Mouse (Mus musculus) G1E (cell line): ENCODE data around the gene Gp5.

Source experiments
- CTCF ChIP-seq: IDR thresholded peaks from 2 replicates; pipeline ENCODE4 v1.5.1; 2012; ENCODE audit warnings: low read depth, low read length, inconsistent platforms, mixed read lengths
- GATA1 ChIP-seq: IDR thresholded peaks from 2 replicates; pipeline ENCODE4 v1.6.1; 2012; ENCODE audit warnings: borderline replicate concordance, low read length, inconsistent platforms, mixed read lengths
- GATA2 ChIP-seq: IDR thresholded peaks from 2 replicates; pipeline ENCODE4 v1.6.1; 2012; ENCODE audit warnings: low read depth, low read length, inconsistent platforms, borderline replicate concordance
- POLR2AphosphoS5 ChIP-seq: IDR thresholded peaks from 2 replicates; pipeline ENCODE4 v1.6.1; 2012; ENCODE audit warnings: low read depth, low read length, inconsistent platforms; ENCODE audit not compliant: insufficient replicate concordance
- TAL1 ChIP-seq: conservative IDR thresholded peaks from 2 replicates; pipeline ENCODE4 v1.6.1; 2012; ENCODE audit warnings: low read depth, low read length, inconsistent platforms, mixed read lengths

DNA sequence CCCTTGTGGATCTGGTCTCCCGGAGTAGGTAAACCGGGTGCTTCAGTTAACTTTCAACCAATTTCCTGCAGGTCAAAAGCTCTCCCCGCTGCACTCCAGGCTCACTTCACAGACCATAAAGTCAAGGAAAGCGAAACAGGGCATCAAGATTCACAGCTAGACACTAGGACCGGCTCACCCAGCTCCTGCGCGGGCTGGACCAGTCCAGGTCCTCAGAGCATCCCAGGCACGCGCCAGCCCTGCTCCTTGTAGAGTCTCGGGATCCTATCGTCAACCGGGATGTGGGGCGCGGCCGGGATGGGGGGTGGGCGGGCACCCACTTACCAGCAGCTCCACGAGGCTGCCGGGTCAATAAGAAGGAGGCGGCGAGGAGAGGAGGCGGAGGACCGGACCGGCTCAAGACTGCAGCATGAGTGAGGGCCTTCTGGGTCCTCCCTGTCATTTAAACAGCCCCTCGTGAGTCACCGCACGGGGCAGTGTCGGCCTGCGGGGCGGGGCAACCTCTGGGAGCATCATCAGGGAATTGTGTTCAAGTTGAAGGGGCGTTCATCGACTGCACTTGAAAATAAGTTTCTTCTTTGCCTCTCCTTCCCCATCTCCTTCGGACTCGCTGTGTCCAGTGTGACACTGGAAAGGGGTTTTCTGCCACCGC, 27.6 kb downstream of the Gp5 start, which contains the start of gene Lrrc15:
- no peak for TF ChIP-seq GATA2
- no peak for TF ChIP-seq POLR2AphosphoS5
- no peak for TF ChIP-seq CTCF
- no peak for TF ChIP-seq GATA1
- no peak for TF ChIP-seq TAL1
